In the genomic region with DNA sequence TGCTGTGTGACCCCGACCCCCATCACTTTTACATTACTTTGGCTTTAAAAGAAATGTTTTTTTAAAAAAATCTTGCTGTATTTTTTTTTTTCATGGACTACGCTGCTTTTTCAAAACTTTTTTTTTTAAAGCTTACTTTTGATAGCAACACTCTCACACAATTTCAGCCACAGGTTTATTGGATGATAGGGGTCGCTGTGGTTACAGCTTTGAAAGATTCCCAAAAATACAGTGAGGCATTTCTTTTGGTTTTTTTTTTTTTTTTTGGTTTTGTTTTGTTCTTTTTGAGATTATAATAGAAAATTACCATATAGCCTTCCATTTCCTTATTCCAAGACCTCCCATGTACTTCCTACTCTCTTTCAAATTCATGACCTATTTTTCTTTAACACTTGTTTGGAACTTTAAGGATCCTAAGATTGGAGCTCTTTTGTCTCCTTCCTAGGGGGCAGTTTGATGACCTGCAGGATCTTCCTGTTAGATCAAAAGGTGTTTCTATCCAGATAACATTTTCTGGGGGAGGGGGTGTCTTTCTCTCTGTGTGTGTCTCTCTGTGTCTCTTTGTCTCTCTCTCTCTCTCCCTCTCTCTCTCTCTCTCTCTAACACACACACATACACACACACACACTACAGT, we compare ENCODE assay signal across 20 mouse cellular contexts. TPM values are rescaled to one million over a fixed set of nuclear protein-coding genes. Genes with fewer than 3 reads are reported as not detected.
DNase-seq lines count a peak whose midpoint lies in the region; ATAC-seq and TF ChIP-seq lines count a peak whose summit lies in the region.
"Had no signal": no experiment of that assay in that cellular context is flagged by ENCODE, and none has a peak within 500 bp of the region (broad histone marks: within the 10 kb centered on the region; RNA-seq: fewer than 3 reads in every experiment).

No protein-coding gene starts in this region.

- H3K27ac ChIP-seq in kidney, postnatal 0 days: no peak overlapping the region
- H3K27ac ChIP-seq in ES-E14 (ENCODE audit: insufficient read depth, low read depth, low read length, poor library complexity, severe bottlenecking): no peak overlapping the region
- H3K27ac ChIP-seq: embryonic facial prominence, embryonic 12.5 days; liver, embryonic 12.5 days; neural tube, embryonic 15.5 days; stomach, embryonic 15.5 days had no signal

- no peaks in the 10 kb centered on the region for H3K4me1 ChIP-seq in kidney, postnatal 0 days (replicated peaks; ENCODE audit: insufficient read depth, low read length)
- 0 out of 4 replicates have a peak, but pooled peaks cover 0 to 1% of the 10 kb centered on the region in 2 experiments for H3K4me1 ChIP-seq in ES-E14 (ENCODE audit: control insufficient read depth in 2 of 2, insufficient read depth in 2 of 2, low read length in 2 of 2, poor library complexity in 1 of 2)
- H3K4me1 ChIP-seq: embryonic facial prominence, embryonic 12.5 days; neural tube, embryonic 15.5 days; stomach, embryonic 15.5 days had no signal

- peak; percentile 25 for DNase-seq in embryo, embryonic 11 days
- no peak for DNase-seq in embryo, embryonic 9.5 days (ENCODE audit: extremely low spot score)
- DNase-seq in kidney, postnatal 0 days (ENCODE audit: low spot score): no peak
- DNase-seq in kidney, postnatal 36 days: no peak
- no peak for DNase-seq in ES-E14 (ENCODE audit: low read depth, low spot score)
- DNase-seq in retina, embryonic 14.5 days (ENCODE audit: low spot score): peak; percentile 16
- DNase-seq in thymus, postnatal 36 days: no peak
- DNase-seq: cerebellum, adult 11 months; gastrocnemius, postnatal 36 days; heart, postnatal 36 days; kidney, postnatal 25 days; right cerebral cortex, adult 18-20 months had no signal

- TF ChIP-seq CTCF in kidney, postnatal 0 days (IDR thresholded peaks at IDR 0.05; ENCODE audit: low read depth): peak; percentile 34; the same call in 1 of the 2 replicates

- no peaks in the 10 kb centered on the region for H3K36me3 ChIP-seq in kidney, postnatal 0 days (ENCODE audit: insufficient read depth, low read length)
- no peaks in the 10 kb centered on the region for H3K36me3 ChIP-seq in ES-E14 (ENCODE audit: control insufficient read depth, insufficient read depth, low read length, poor library complexity, severe bottlenecking)
- H3K36me3 ChIP-seq: embryonic facial prominence, embryonic 12.5 days; liver, embryonic 12.5 days; neural tube, embryonic 15.5 days; stomach, embryonic 15.5 days had no signal

- in situ Hi-C loops in ES-E14 (cut with MboI; ENCODE audit: low sequenced_read_pairs in 2 of 2, unreplicated experiment in 2 of 2): no loop called here

- H3K9ac ChIP-seq in kidney, postnatal 0 days (ENCODE audit: low read depth, low read length): no peak overlapping the region
- no peak overlapping the region for H3K9ac ChIP-seq in ES-E14 (ENCODE audit: insufficient read depth, low read depth, low read length, poor library complexity, severe bottlenecking)
- H3K9ac ChIP-seq: embryonic facial prominence, embryonic 12.5 days; liver, embryonic 12.5 days; neural tube, embryonic 15.5 days; stomach, embryonic 15.5 days had no signal

- no peaks in the 10 kb centered on the region for H3K27me3 ChIP-seq in kidney, postnatal 0 days (ENCODE audit: insufficient read depth, low read length)
- H3K27me3 ChIP-seq: embryonic facial prominence, embryonic 12.5 days; liver, embryonic 12.5 days; neural tube, embryonic 15.5 days; stomach, embryonic 15.5 days had no signal

- WGBS in kidney, postnatal 0 days: 46% methylated on average over 3 of the region's 3 CpGs

- no peak overlapping the region for H3K4me3 ChIP-seq in kidney, postnatal 0 days (replicated peaks; ENCODE audit: low read depth, low read length)
- H3K4me3 ChIP-seq in ES-E14 (ENCODE audit: insufficient read depth in 1 of 2, low read depth in 1 of 2, low read length in 2 of 2, poor library complexity in 1 of 2, severe bottlenecking in 1 of 2): no peak overlapping the region
- H3K4me3 ChIP-seq: embryonic facial prominence, embryonic 12.5 days; liver, embryonic 12.5 days; neural tube, embryonic 15.5 days; stomach, embryonic 15.5 days had no signal

- no peak for ATAC-seq in kidney, postnatal 0 days (replicated peaks; ENCODE audit: low FRiP score, low read depth)
- ATAC-seq: inflammation-experienced regulatory T-cells, adult 6 months; liver, embryonic 12.5 days; lung, postnatal 0 days had no signal

- no peaks in the 10 kb centered on the region for H3K9me3 ChIP-seq in kidney, postnatal 0 days (replicated peaks; ENCODE audit: low read length)
- no peaks in the 10 kb centered on the region for H3K9me3 ChIP-seq in ES-E14 (ENCODE audit: control insufficient read depth, insufficient read depth, low read depth, low read length)
- H3K9me3 ChIP-seq: neural tube, embryonic 15.5 days; stomach, embryonic 15.5 days had no signal

- H3K4me2 ChIP-seq in kidney, postnatal 0 days (ENCODE audit: low read length): no peak overlapping the region
- H3K4me2 ChIP-seq: embryonic facial prominence, embryonic 12.5 days; heart, embryonic 11.5 days; liver, embryonic 12.5 days; neural tube, embryonic 15.5 days; stomach, embryonic 15.5 days had no signal

TF ChIP-seq in ES-E14, 5 proteins besides CTCF, POLR2A, EP300 and RAD21:
- peak; percentile 81 for TF ChIP-seq ZNF384 (IDR thresholded peaks at IDR 0.05; ENCODE audit: low read depth, low read length)
- no peak for TF ChIP-seq ZC3H11A (IDR thresholded peaks at IDR 0.05; ENCODE audit: borderline replicate concordance, low read depth, low read length)
- TF ChIP-seq HCFC1 (IDR thresholded peaks at IDR 0.05; ENCODE audit: borderline replicate concordance, insufficient read depth, low read length): no peak
- TF ChIP-seq CHD2 (IDR thresholded peaks at IDR 0.05; ENCODE audit: low read depth, low read length): no peak

RNA-seq across cellular contexts. Expression of a gene that starts 3.0 kb away (rescaled TPM):
- polyA plus RNA-seq in kidney, postnatal 0 days (2015; fragmentation: Nextera tagmentation; extraction: Ambion mirVana): 0.18 and 0.34 TPM in 2 replicates
- 67.4 and 104 TPM in 2 replicates for total RNA-seq in ES-E14 (2012; rRNA removed)
- polyA plus RNA-seq: lung, postnatal 0 days had no signal

RNA-seq across cellular contexts. Expression of a gene that starts 3.0 kb away (rescaled TPM):
- 15.4 TPM in 2 replicates for polyA plus RNA-seq in kidney, postnatal 0 days (2015; fragmentation: Nextera tagmentation; extraction: Ambion mirVana)
- 129 and 202 TPM in 2 replicates for total RNA-seq in ES-E14 (2012; rRNA removed)
- total RNA-seq: megakaryocyte-erythroid progenitor cell, adult 5-6 weeks had no signal
- polyA plus RNA-seq: inflammation-experienced regulatory T-cells, adult 6 months had no signal

Comparison
In these comparisons a context has a peak if more than half of its experiments do, and no peak if none do; other contexts are left out.
1. DNase-seq: peak in embryo, embryonic 11 days (single experiment) and retina, embryonic 14.5 days (single experiment); none in embryo, embryonic 9.5 days (single experiment), kidney, postnatal 0 days (single experiment), kidney, postnatal 36 days (0 of 2), ES-E14 (single experiment) and thymus, postnatal 36 days (0 of 2).